Mouse (Mus musculus): Measurements from ENCODE around the gene Gzmm. TPM values are rescaled to one million over a fixed set of nuclear protein-coding genes. Genes with fewer than 3 reads are reported as not detected.

The Gzmm gene
- polyA plus RNA-seq (2014; fragmentation: Illumina TruSeq; extraction: RNeasy Lipid Tissue Mini Kit (QIAGEN cat#74804); ENCODE audit: low read depth, low replicate concordance): not detected

GRCm38 (mm10) chr10:79688720-79689119, at the start of gene Gzmm:
TSS of gene Gzmm (plus strand) at chr10:79689020.

GRCm38 (mm10) chr10:79645711-79646110, 43.1 kb upstream of the Gzmm start, which contains the start of gene Odf3l2:
TSS of gene Odf3l2 (minus strand) at chr10:79645738.

GRCm38 (mm10) chr10:79664131-79664665, 24.6 kb upstream of the Gzmm start, which contains the start of gene Madcam1:
TSS of gene Madcam1 (plus strand) at chr10:79664559.

GRCm38 (mm10) chr10:79668771-79669575, 19.8 kb upstream of the Gzmm start, which contains the start of gene Tpgs1:
TSS of gene Tpgs1 (plus strand) at chr10:79669369.

GRCm38 (mm10) chr10:79681591-79682245, 7.1 kb upstream of the Gzmm start, which contains the start of gene Cdc34:
TSS of gene Cdc34 (plus strand) at chr10:79682195.

GRCm38 (mm10) chr10:79704065-79704969, 15.5 kb downstream of the Gzmm start, which contains the start of gene Bsg:
TSS of gene Bsg (plus strand) at chr10:79704491.

GRCm38 (mm10) chr10:79716254-79716987, 27.6 kb downstream of the Gzmm start, which contains the start of gene Hcn2:
TSS of gene Hcn2 (plus strand) at chr10:79716634.

Other genes starting within 250 kb of the Gzmm start
- gene Vmn2r83, start 220.3 kb upstream of the Gzmm start, polyA plus RNA-seq (2014; fragmentation: Illumina TruSeq; extraction: RNeasy Lipid Tissue Mini Kit (QIAGEN cat#74804); ENCODE audit: low read depth, low replicate concordance): not detected
- not detected for gene Plpp2, start 155.2 kb upstream of the Gzmm start, polyA plus RNA-seq (2014; fragmentation: Illumina TruSeq; extraction: RNeasy Lipid Tissue Mini Kit (QIAGEN cat#74804); ENCODE audit: low read depth, low replicate concordance)
- gene Mier2, start 133.8 kb upstream of the Gzmm start, polyA plus RNA-seq (2014; fragmentation: Illumina TruSeq; extraction: RNeasy Lipid Tissue Mini Kit (QIAGEN cat#74804); ENCODE audit: low read depth, low replicate concordance): 0.15 TPM
- gene Theg, start 101.7 kb upstream of the Gzmm start, polyA plus RNA-seq (2014; fragmentation: Illumina TruSeq; extraction: RNeasy Lipid Tissue Mini Kit (QIAGEN cat#74804); ENCODE audit: low read depth, low replicate concordance): 19.5 TPM
- 0.07 TPM for gene C2cd4c, start 75.0 kb upstream of the Gzmm start, polyA plus RNA-seq (2014; fragmentation: Illumina TruSeq; extraction: RNeasy Lipid Tissue Mini Kit (QIAGEN cat#74804); ENCODE audit: low read depth, low replicate concordance)
- 1.9 TPM for gene Shc2, start 51.1 kb upstream of the Gzmm start, polyA plus RNA-seq (2014; fragmentation: Illumina TruSeq; extraction: RNeasy Lipid Tissue Mini Kit (QIAGEN cat#74804); ENCODE audit: low read depth, low replicate concordance)
- gene Odf3l2, start 43.3 kb upstream of the Gzmm start, polyA plus RNA-seq (2014; fragmentation: Illumina TruSeq; extraction: RNeasy Lipid Tissue Mini Kit (QIAGEN cat#74804); ENCODE audit: low read depth, low replicate concordance): not detected
- gene Madcam1, start 24.5 kb upstream of the Gzmm start, polyA plus RNA-seq (2014; fragmentation: Illumina TruSeq; extraction: RNeasy Lipid Tissue Mini Kit (QIAGEN cat#74804); ENCODE audit: low read depth, low replicate concordance): not detected
- gene Tpgs1, start 19.7 kb upstream of the Gzmm start, polyA plus RNA-seq (2014; fragmentation: Illumina TruSeq; extraction: RNeasy Lipid Tissue Mini Kit (QIAGEN cat#74804); ENCODE audit: low read depth, low replicate concordance): not detected
- gene Cdc34, start 6.8 kb upstream of the Gzmm start, polyA plus RNA-seq (2014; fragmentation: Illumina TruSeq; extraction: RNeasy Lipid Tissue Mini Kit (QIAGEN cat#74804); ENCODE audit: low read depth, low replicate concordance): 11.0 TPM
- gene Bsg, start 15.5 kb downstream of the Gzmm start, polyA plus RNA-seq (2014; fragmentation: Illumina TruSeq; extraction: RNeasy Lipid Tissue Mini Kit (QIAGEN cat#74804); ENCODE audit: low read depth, low replicate concordance): 293 TPM
- gene Hcn2, start 27.6 kb downstream of the Gzmm start, polyA plus RNA-seq (2014; fragmentation: Illumina TruSeq; extraction: RNeasy Lipid Tissue Mini Kit (QIAGEN cat#74804); ENCODE audit: low read depth, low replicate concordance): not detected
- 0.70 TPM for gene Polrmt, start 57.6 kb downstream of the Gzmm start, polyA plus RNA-seq (2014; fragmentation: Illumina TruSeq; extraction: RNeasy Lipid Tissue Mini Kit (QIAGEN cat#74804); ENCODE audit: low read depth, low replicate concordance)
- gene Fgf22, start 66.1 kb downstream of the Gzmm start, polyA plus RNA-seq (2014; fragmentation: Illumina TruSeq; extraction: RNeasy Lipid Tissue Mini Kit (QIAGEN cat#74804); ENCODE audit: low read depth, low replicate concordance): not detected
- 6.6 TPM for gene Rnf126, start 77.9 kb downstream of the Gzmm start, polyA plus RNA-seq (2014; fragmentation: Illumina TruSeq; extraction: RNeasy Lipid Tissue Mini Kit (QIAGEN cat#74804); ENCODE audit: low read depth, low replicate concordance)
- gene Fstl3, start 88.3 kb downstream of the Gzmm start, polyA plus RNA-seq (2014; fragmentation: Illumina TruSeq; extraction: RNeasy Lipid Tissue Mini Kit (QIAGEN cat#74804); ENCODE audit: low read depth, low replicate concordance): 3.6 TPM
- gene Prss57, start 101.9 kb downstream of the Gzmm start, polyA plus RNA-seq (2014; fragmentation: Illumina TruSeq; extraction: RNeasy Lipid Tissue Mini Kit (QIAGEN cat#74804); ENCODE audit: low read depth, low replicate concordance): not detected
- gene Palm, start 104.6 kb downstream of the Gzmm start, polyA plus RNA-seq (2014; fragmentation: Illumina TruSeq; extraction: RNeasy Lipid Tissue Mini Kit (QIAGEN cat#74804); ENCODE audit: low read depth, low replicate concordance): 0.38 TPM
- not detected for gene Misp, start 132.0 kb downstream of the Gzmm start, polyA plus RNA-seq (2014; fragmentation: Illumina TruSeq; extraction: RNeasy Lipid Tissue Mini Kit (QIAGEN cat#74804); ENCODE audit: low read depth, low replicate concordance)
- gene Ptbp1, start 165.4 kb downstream of the Gzmm start, polyA plus RNA-seq (2014; fragmentation: Illumina TruSeq; extraction: RNeasy Lipid Tissue Mini Kit (QIAGEN cat#74804); ENCODE audit: low read depth, low replicate concordance): 40.2 TPM
- gene Prtn3, start 185.5 kb downstream of the Gzmm start, polyA plus RNA-seq (2014; fragmentation: Illumina TruSeq; extraction: RNeasy Lipid Tissue Mini Kit (QIAGEN cat#74804); ENCODE audit: low read depth, low replicate concordance): not detected
- not detected for gene Plppr3, start 185.6 kb downstream of the Gzmm start, polyA plus RNA-seq (2014; fragmentation: Illumina TruSeq; extraction: RNeasy Lipid Tissue Mini Kit (QIAGEN cat#74804); ENCODE audit: low read depth, low replicate concordance)
- gene Elane, start 197.2 kb downstream of the Gzmm start, polyA plus RNA-seq (2014; fragmentation: Illumina TruSeq; extraction: RNeasy Lipid Tissue Mini Kit (QIAGEN cat#74804); ENCODE audit: low read depth, low replicate concordance): not detected
- not detected for gene Cfd, start 201.8 kb downstream of the Gzmm start, polyA plus RNA-seq (2014; fragmentation: Illumina TruSeq; extraction: RNeasy Lipid Tissue Mini Kit (QIAGEN cat#74804); ENCODE audit: low read depth, low replicate concordance)
- gene Med16, start 219.9 kb downstream of the Gzmm start, polyA plus RNA-seq (2014; fragmentation: Illumina TruSeq; extraction: RNeasy Lipid Tissue Mini Kit (QIAGEN cat#74804); ENCODE audit: low read depth, low replicate concordance): 0.87 TPM
- not detected for gene Gm26602, start 221.8 kb downstream of the Gzmm start, polyA plus RNA-seq (2014; fragmentation: Illumina TruSeq; extraction: RNeasy Lipid Tissue Mini Kit (QIAGEN cat#74804); ENCODE audit: low read depth, low replicate concordance)
- not detected for gene Kiss1r, start 228.0 kb downstream of the Gzmm start, polyA plus RNA-seq (2014; fragmentation: Illumina TruSeq; extraction: RNeasy Lipid Tissue Mini Kit (QIAGEN cat#74804); ENCODE audit: low read depth, low replicate concordance)
- gene R3hdm4, start 232.2 kb downstream of the Gzmm start, polyA plus RNA-seq (2014; fragmentation: Illumina TruSeq; extraction: RNeasy Lipid Tissue Mini Kit (QIAGEN cat#74804); ENCODE audit: low read depth, low replicate concordance): 1.1 TPM
- 1.3 TPM for gene Arid3a, start 238.0 kb downstream of the Gzmm start, polyA plus RNA-seq (2014; fragmentation: Illumina TruSeq; extraction: RNeasy Lipid Tissue Mini Kit (QIAGEN cat#74804); ENCODE audit: low read depth, low replicate concordance)

All from testis, adult 10 weeks (tissue).